Mouse (Mus musculus) liver, embryonic 14.5 days (tissue): ENCODE data around the gene Pfas. TPM values are rescaled to one million over a fixed set of nuclear protein-coding genes. Genes with fewer than 3 reads are reported as not detected.

Experiments
- ATAC-seq: fragments of 200-750 bp; cut with Nextera tagmentation; 2 replicates; pipeline ENCODE4 v1.8.0; 2017; ENCODE audit warnings: moderate number of reproducible peaks, mild to moderate bottlenecking, moderate library complexity; ENCODE audit not compliant: insufficient read depth
- DNase-seq, 3 experiments: peaks; one replicate each; pipeline ENCODE4 v3.0.0-alpha.2; 2012 to 2013; ENCODE audit warnings: low read depth in 3 of 3, low spot score in 3 of 3
- H3K27ac ChIP-seq: fragments of 300-500 bp; sonication (generic); 2 replicates; pipeline ENCODE4 v1.5.1; 2014; ENCODE audit warnings: moderate library complexity, mild to moderate bottlenecking, control low read depth, inconsistent platforms
- H3K27me3 ChIP-seq: fragments of 300-500 bp; sonication (generic); 2 replicates; pipeline ENCODE4 v1.6.1; 2014; ENCODE audit warnings: mild to moderate bottlenecking, low read length, moderate library complexity; ENCODE audit not compliant: control insufficient read depth, insufficient read depth
- H3K36me3 ChIP-seq: fragments of 300-500 bp; sonication (generic); replicated peaks from 2 replicates; pipeline ENCODE4 v1.6.1; 2014; ENCODE audit warnings: low read depth; ENCODE audit not compliant: control insufficient read depth, insufficient read depth
- H3K4me1 ChIP-seq, 2 experiments: fragments of 200-500 bp in 1 of 2; fragments of 300-500 bp in 1 of 2; sonication (generic) in 1 of 2; replicated peaks; 2 replicates each; pipeline ENCODE4 v1.6.1; 2012 to 2014; ENCODE audit warnings: antibody characterized with exemption in 1 of 2, inconsistent platforms in 1 of 2, low read length in 1 of 2; ENCODE audit not compliant: control insufficient read depth in 2 of 2, insufficient read depth in 2 of 2
- H3K4me2 ChIP-seq: fragments of 300-500 bp; sonication (generic); 2 replicates; pipeline ENCODE4 v1.6.1; 2014; ENCODE audit warnings: low read depth, mild to moderate bottlenecking, control low read depth, moderate library complexity
- H3K4me3 ChIP-seq, 2 experiments: fragments of 200-500 bp in 1 of 2; fragments of 300-500 bp in 1 of 2; sonication (generic) in 1 of 2; 2 replicates each; pipeline ENCODE4 v1.5.1; 2012 to 2014; ENCODE audit warnings: low read depth in 2 of 2, low read length in 2 of 2, mild to moderate bottlenecking in 2 of 2, control low read depth in 1 of 2, inconsistent platforms in 1 of 2, moderate library complexity in 1 of 2; ENCODE audit not compliant: insufficient read depth in 1 of 2
- H3K9ac ChIP-seq: fragments of 300-500 bp; sonication (generic); replicated peaks from 2 replicates; pipeline ENCODE4 v1.6.1; 2014; ENCODE audit warnings: mild to moderate bottlenecking, control low read depth, moderate library complexity
- H3K9me3 ChIP-seq: fragments of 300-500 bp; sonication (generic); 2 replicates; pipeline ENCODE4 v1.6.1; 2016; ENCODE audit warnings: low read length, mixed read lengths; ENCODE audit not compliant: control insufficient read depth
- CTCF ChIP-seq: IDR thresholded peaks from 2 replicates; pipeline ENCODE4 v1.5.1; 2016; ENCODE audit warnings: antibody characterized with exemption, low read depth, control low read depth
- EP300 ChIP-seq: IDR thresholded peaks from 2 replicates; pipeline ENCODE4 v1.6.1; 2016; ENCODE audit warnings: antibody characterized with exemption, low read depth
- WGBS: fragments of 180-500 bp; shearing (Covaris S2); extraction: QIAGEN DNeasy Blood & Tissue Kit; methylation state at CpG from one replicate; pipeline ENCODE4 v1.1.7; 2014; ENCODE audit not compliant: insufficient replicate concordance; 5-methylcytosine and 5-hydroxymethylcytosine counted together
- polyA plus RNA-seq, 2 experiments: library from polyadenylated mRNA; depleted of rRNA in 1 of 2; stranded (reverse) in 1 of 2; unstranded in 1 of 2; fragments of >200 nt; fragmentation: Nextera tagmentation in 1 of 2; extraction: Ambion mirVana in 1 of 2; gene quantifications; 2 replicates each; pipeline versions ENCODE4 v1.2.1 to v1.2.3; 2012 to 2014

Gene Pfas
- polyA plus RNA-seq, 2 experiments, result 11.4 to 15.1 TPM

GRCm38 (mm10) chr11:68982639-68983369, 25.5 kb downstream of the Pfas start:
- Histone ChIP-seq H3K9me3 (no peaks in the 10 kb centered on the region), H3K4me3 (no peak overlapping the region), H3K4me1 (0 out of 4 replicates have a peak, but pooled peaks cover 0 to 4% of the 10 kb centered on the region in 2 experiments), H3K36me3 (peaks cover 5% of the 10 kb centered on the region), H3K27me3 (no peaks in the 10 kb centered on the region), H3K4me2 (no peak overlapping the region), H3K9ac (no peak overlapping the region), H3K27ac (no peak overlapping the region)
- WGBS, result 24% methylated on average over 4 of the region's 4 CpGs
- TF ChIP-seq CTCF (peak; percentile 88), EP300 (no peak)
- ATAC-seq (0 out of 2 replicates have a peak, but pooled peaks have one; percentile 26), DNase-seq (peak in 2 of 3 experiments; percentile 18 to 25)

GRCm38 (mm10) chr11:68980919-68981318, 27.3 kb downstream of the Pfas start:
- Histone ChIP-seq H3K27ac (no peak overlapping the region), H3K4me3 (no peak overlapping the region), H3K9me3 (no peaks in the 10 kb centered on the region), H3K9ac (no peak overlapping the region), H3K36me3 (no peaks in the 10 kb centered on the region), H3K27me3 (no peaks in the 10 kb centered on the region), H3K4me1 (0 out of 4 replicates have a peak, but pooled peaks cover 0 to 4% of the 10 kb centered on the region in 2 experiments), H3K4me2 (no peak overlapping the region)
- TF ChIP-seq CTCF, result no peak
- no peak for TF ChIP-seq EP300
- 53% methylated on average over 3 of the region's 3 CpGs for WGBS
- no peak for ATAC-seq
- no peak for DNase-seq

- 0 out of 2 replicates have a peak overlapping the region, but pooled peaks have one; percentile 5 for H3K9ac ChIP-seq
- 18% methylated on average over 5 of the region's 5 CpGs for WGBS
- DNase-seq (no peak), ATAC-seq (no peak)
- no peaks in the 10 kb centered on the region for H3K36me3 ChIP-seq
- no peak overlapping the region for H3K27ac ChIP-seq
- H3K4me2 ChIP-seq, result no peak overlapping the region
- no peak for TF ChIP-seq EP300
- TF ChIP-seq CTCF, result no peak
- no peak overlapping the region for H3K4me3 ChIP-seq
- H3K27me3 ChIP-seq, result no peaks in the 10 kb centered on the region
- H3K9me3 ChIP-seq, result no peaks in the 10 kb centered on the region
- 0 out of 4 replicates have a peak, but pooled peaks cover 0 to 4% of the 10 kb centered on the region in 2 experiments for H3K4me1 ChIP-seq
These were observed 28.9 kb downstream of the Pfas start for GRCm38 (mm10) chr11:68979320-68979733.

- 71% methylated on average over 1 of the region's 1 CpGs for WGBS
- H3K36me3 ChIP-seq, result no peaks in the 10 kb centered on the region
These were observed 32.7 kb downstream of the Pfas start for GRCm38 (mm10) chr11:68975601-68976000.

GRCm38 (mm10) chr11:68975085-68975484, 33.2 kb downstream of the Pfas start, which contains the start of gene Rangrf:
Gene Rangrf, minus strand, starts transcription at chr11:68975185.
- 67% methylated on average over 7 of the region's 7 CpGs for WGBS
- Histone ChIP-seq H3K27me3 (no peaks in the 10 kb centered on the region), H3K9ac (no peak within 1 kb of the TSS; the same call in 1 of the 2 replicates), H3K4me1 (peaks cover 0 to 14% of the 10 kb centered on the region in 2 experiments; a peak in 3 of 4 replicates), H3K9me3 (no peaks in the 10 kb centered on the region), H3K4me3 (peak within 1 kb of the TSS; percentile 50 to 57; a peak in 2 of 4 replicates), H3K27ac (no peak within 1 kb of the TSS), H3K4me2 (peak within 1 kb of the TSS; percentile 74), H3K36me3 (no peaks in the 10 kb centered on the region)
- TF ChIP-seq EP300 (no peak), CTCF (no peak)
- no peak for ATAC-seq
- no peak for DNase-seq

More at GRCm38 (mm10) chr11:68975601-68976000, 32.7 kb downstream of the Pfas start:
- DNase-seq (no peak), ATAC-seq (no peak)
- H3K4me1 ChIP-seq, result peaks cover 0 to 14% of the 10 kb centered on the region in 2 experiments; a peak in 3 of 4 replicates
- no peak for TF ChIP-seq CTCF
- no peak for TF ChIP-seq EP300
- no peak overlapping the region for H3K27ac ChIP-seq
- no peak overlapping the region for H3K4me3 ChIP-seq
- H3K27me3 ChIP-seq, result no peaks in the 10 kb centered on the region
- no peaks in the 10 kb centered on the region for H3K9me3 ChIP-seq
- H3K9ac ChIP-seq, result no peak overlapping the region
- no peak overlapping the region for H3K4me2 ChIP-seq
